Mouse (Mus musculus) liver, postnatal 0 days (tissue): ENCODE data around the gene Gm1113.

Experiments used
- CTCF ChIP-seq: sonication (generic); IDR thresholded peaks from 2 replicates; pipeline ENCODE4 v1.5.1; 2016; ENCODE audit warnings: antibody characterized with exemption, low read depth
- EP300 ChIP-seq: IDR thresholded peaks from 2 replicates; pipeline ENCODE4 v1.6.1; 2016; ENCODE audit warnings: antibody characterized with exemption, low read depth, mild to moderate bottlenecking

- TF ChIP-seq CTCF (no peak), EP300 (no peak)
Measured at GRCm38 (mm10) chr9:35529796-35530195, 11.7 kb upstream of the Gm1113 start.
